Mouse (Mus musculus): ENCODE measurements around the gene Mblac1.
A peak's percentile ranks its signal among the peaks of the same experiment; 100 is the strongest.

The Mblac1 gene

DNA sequence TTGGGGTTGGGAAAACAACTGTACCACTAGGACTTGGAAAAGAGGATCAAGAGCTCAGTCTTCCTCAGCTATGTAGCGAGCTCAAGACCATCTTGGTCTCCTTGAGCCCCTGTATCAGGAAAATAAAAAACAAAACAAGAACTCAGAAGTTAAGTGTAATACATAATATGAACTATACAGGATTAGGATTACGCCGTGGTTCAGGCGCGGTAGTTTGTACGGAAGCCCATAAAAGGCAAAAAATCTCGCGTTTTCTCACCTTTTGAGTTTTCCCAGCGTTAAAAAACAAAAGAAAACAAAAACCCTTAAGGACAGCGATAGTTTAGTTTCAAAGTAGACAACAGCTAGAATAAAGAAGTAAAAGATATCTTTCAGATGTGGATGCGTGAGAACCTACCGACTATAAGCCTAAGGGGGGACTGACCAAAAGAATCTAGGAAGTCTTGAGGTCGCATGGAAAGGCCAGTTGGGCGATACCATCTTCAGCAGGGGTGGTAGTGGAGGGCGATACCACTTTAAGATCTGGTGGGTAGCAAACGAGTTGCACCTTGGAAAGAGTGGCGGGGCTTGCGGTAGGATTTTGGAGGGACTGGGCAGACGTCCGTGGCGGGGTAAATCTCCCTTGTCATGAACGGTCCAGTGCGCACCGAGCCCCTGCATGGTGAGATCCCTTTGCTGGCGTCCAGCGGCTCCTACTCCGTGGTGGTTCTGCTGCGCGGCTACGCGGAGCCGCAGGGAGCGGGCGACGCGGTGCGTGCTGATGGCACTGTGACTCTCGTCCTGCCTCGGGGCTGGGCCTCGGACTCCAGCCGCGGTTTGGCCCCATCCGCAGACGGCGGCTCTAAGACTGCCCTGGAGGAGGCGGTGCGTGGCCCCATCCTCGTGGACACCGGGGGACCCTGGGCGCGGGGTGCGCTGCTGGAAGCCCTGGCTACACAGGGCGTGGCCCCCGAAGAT lies at the start of gene Mblac1:
Mblac1 (plus strand) TSS at position 544 of the 957 bp plus-strand sequence.
- peak; percentile 94 for DNase-seq (ENCODE audit: low spot score)

DNA sequence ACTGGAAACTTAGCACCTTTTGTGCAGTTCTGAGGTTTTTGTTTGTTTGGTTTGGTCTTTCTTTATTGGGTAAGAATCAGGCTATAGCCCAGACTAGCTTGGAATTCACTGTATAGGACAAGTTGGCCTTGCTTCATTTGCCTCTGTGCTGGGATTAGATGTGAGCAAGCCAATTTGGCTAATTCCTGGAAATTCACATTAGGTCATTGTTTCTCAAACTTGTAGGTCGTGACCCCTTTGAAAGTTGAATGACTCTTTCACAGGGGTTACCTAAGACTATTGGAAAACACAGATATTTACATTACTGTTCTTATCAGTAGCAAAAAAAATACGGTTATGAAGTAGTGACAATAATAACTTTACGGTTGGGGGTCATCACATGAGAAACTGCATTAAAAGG lies 39.7 kb upstream of the Mblac1 start:
- no peak for DNase-seq (ENCODE audit: low spot score)

DNA sequence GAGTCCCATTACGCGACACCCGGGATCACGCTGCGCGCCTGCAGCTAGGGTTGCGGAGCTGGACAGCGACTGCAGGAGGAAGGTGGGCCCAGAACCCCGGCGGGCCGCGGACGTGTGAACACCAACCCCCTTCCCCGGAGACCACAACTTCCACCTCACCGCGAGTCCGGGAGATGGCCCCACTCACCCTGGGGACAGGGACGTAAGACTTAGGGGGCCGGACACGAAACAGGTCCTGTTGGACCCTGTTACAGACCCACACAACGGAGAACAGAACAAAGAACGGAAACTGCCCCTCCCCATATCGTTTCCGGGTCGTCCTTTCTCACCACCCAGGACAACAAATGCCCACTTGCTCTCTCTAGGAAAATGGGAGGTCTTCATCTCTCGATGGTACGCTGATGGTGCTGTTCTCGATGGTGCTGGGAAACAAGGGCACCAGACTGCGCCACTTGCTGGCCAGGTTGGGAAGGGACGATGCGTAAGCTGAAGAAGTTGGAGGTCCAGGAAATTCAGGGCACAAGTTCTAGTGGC lies 38.6 kb upstream of the Mblac1 start, which contains the start of gene Zfp113:
Zfp113 (minus strand) TSS at position 302 of the 534 bp plus-strand sequence.
- DNase-seq (ENCODE audit: low spot score) = peak; percentile 98

DNA sequence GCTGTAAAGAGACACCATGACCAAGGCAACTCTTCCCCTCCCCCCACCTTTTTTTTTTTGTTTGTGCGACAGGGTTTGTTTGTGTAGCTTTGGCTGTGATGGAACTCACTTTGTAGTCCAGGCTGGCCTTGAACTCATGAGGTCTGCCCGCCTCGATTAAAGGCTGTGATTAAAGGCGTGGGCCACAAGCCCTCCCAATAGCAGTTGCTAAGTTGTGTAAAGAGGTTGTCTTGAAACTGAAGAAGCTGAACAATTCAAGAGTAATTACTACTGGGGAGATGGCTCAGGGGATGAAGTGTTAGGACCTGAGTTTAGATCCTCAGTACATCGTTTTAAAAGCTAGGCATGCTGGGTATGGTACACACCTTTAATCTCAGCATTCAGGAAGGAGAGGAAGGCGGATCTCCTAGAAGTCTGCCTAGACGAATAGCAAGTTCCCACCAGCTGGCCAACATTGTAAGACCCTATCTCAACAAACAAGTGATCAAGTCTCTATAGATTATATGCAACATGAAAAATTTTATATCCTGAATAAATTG lies 33.8 kb upstream of the Mblac1 start:
- no peak for DNase-seq (ENCODE audit: low spot score)

DNA sequence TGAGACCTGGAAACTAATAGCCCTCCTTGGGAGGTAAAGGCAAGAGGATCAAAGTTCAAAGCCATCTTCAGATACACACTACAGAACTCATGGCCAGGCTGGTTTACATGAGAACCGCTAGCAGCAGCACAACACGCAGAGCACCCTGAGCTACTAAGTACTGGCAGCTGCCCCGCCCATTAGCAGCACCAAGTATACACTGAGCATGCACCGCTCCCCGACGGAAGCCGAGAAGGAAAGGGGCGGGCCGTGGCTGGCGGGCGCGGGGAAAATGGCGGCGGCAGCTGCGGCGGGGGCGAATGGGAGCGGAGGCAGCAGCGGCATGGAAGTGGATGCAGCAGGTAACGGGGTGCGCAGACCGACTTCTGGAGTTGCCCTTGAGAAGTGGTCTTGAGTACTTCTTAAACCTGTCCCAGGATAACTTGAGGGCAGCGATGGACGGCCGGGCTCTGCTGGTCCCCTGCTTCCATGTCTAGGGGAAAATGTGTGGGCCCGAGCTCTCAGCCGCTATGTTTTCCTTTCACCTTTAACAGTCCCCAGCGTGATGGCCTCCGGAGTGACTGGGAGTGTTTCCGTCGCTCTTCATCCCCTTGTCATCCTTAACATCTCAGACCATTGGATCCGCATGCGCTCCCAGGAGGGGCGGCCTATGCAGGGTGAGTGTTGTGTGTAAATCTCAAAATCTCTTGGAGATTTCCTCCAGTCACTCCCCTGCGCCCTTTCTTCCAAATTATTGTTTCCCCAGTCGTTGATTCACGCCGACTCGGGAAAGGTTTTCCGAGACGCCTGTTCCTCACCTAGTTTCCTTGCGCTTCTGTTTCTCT lies 33.1 kb upstream of the Mblac1 start, which contains the start of gene Cops6:
Cops6 (plus strand) TSS at position 230 of the 824 bp plus-strand sequence.
- peak; percentile 94 for DNase-seq (ENCODE audit: low spot score)

DNA sequence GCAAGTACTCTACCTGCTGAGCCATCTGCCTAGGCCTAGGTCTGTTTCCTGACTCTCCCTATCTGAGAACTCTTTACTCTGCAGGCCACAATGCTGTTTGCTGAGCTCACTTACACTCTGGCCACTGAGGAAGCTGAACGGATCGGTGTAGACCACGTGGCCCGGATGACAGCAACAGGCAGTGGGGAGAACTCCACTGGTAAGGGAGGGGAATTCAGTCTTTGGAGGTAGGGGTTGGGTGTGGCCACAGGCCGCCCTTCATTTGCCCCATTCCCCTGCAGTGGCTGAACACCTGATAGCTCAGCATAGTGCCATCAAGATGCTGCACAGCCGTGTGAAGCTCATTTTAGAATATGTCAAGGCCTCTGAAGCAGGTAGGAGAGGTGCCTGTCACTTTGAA lies 31.1 kb upstream of the Mblac1 start:
- no peak for DNase-seq (ENCODE audit: low spot score)

DNA sequence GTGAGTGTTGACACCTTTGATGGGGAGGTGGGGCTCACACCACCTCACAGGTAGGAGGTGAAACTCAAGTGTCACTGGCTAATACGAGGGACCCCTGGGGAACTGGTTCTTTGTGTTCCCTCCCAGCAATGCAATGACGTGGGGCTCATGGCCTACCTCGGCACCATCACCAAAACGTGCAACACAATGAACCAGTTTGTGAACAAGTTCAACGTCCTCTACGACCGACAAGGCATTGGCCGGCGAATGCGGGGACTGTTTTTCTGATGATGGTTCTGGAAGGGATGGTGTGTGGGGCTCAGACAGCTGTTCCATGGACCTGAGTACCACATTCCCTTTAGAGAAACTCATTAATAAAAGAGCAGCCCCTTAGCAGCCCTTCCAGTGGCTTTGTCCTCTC lies 30.5 kb upstream of the Mblac1 start:
- DNase-seq (ENCODE audit: low spot score) = no peak

DNA sequence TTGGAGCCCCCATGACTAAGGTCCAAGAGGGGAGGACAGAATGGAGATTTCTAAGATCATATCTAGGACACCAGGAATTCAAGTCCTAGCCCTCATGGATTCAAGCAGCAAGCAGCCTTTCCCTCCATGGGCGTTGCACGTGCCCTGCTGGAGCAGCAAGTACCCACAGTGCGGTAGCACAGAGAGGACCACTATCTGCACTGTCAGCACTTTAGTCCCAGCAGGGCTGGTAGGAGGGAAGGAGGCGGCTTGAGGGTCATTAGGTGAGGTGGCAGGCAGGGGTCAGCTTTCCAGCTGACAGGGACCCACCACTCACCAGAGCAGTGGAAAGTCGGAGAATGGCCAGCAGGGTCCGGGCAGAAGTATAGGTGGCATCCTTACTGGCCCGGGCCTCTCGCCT lies 28.5 kb upstream of the Mblac1 start:
- DNase-seq (ENCODE audit: low spot score) = no peak

DNA sequence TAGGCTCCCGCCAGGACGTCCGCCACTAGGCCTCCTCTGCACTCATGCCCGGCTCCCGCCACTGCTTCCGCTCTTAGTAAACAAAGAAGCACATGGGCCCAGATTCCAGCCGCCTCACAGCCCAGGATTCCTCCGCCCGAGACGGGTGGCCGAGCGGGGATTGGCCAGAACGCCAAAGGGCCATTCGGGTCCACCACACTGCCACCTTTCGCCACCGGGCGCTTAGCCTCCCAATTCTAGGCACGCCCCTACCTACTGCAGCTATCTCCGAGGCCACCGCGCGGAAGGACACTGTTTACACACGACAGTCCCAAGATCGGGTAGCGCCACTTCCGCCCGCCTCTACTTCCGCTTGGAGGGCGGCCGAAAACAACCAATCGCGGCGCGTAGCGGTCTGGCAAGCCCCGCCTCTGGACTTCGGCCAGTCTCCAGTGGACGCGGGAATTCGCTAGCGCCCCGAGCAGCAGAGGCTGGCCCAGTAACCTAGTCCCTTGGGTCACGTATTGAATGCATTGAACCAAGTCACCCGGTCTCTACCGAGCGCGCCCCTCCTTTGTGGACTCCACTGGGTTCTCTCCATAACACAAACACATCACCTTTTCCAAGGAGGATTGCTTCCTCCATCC lies 23.1 kb upstream of the Mblac1 start:
- peak; percentile 98 for DNase-seq (ENCODE audit: low spot score)

DNA sequence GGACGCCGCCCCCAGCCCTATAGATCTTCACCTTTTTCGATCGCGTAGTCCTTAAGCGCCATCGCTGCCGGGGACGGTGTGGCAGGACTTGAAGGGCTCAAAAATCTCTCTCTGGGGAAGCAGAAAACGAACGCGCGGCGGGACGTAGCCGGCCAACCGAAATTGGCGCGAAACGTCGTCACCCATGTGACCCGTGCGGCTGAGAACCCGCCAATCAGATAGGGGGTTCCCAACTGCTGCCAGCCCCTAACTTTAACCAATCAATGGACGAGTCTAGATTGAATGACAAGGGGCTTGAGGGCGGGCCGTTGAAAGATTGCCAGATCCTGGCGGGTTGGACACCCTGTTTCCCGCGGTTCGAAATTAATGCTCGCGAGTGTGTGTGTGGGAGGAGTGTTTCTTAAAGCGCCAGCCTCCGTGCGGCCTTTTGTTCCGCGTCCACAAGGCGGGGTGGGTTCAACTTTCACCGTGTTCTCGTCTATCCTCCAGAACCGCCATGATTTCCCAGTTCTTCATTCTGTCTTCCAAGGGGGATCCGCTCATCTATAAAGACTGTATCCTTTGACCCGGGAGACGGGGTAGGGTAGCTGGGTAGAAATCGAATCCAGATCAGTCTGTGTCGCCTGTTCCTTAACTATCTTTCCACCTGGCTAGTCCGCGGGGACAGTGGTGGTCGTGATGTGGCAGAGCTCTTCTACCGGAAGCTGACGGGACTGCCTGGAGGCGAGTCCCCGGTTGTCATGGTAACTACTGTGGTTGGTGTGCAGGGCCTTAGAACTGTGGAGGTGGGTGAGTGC lies 22.2 kb upstream of the Mblac1 start, which contains the start of the genes Ap4m1 and Mcm7:
Ap4m1 (plus strand) TSS at position 308 of the 797 bp plus-strand sequence.
Mcm7 (minus strand) TSS at position 728 of the 797 bp plus-strand sequence.
- peak; percentile 98 for DNase-seq (ENCODE audit: low spot score)

DNA sequence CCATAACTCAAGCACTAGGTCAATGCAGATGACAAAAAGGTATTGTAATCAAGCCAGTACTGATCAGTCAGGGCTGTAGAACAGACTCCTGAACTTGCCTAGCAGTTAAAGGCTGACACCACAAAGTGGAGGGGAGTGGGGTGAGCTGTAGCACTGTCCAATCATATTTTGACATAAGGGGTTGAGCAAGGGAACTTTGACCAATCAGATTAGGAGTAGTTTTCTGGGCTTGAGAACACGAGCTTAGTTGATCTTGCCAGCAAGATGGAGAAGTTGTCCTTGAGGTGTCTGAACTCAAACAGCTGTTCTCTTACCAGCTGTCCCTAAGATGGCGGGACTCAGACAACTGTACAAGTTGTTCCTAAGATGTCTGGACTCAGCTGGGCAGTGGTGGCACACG lies 20.9 kb upstream of the Mblac1 start:
- no peak for DNase-seq (ENCODE audit: low spot score)

DNA sequence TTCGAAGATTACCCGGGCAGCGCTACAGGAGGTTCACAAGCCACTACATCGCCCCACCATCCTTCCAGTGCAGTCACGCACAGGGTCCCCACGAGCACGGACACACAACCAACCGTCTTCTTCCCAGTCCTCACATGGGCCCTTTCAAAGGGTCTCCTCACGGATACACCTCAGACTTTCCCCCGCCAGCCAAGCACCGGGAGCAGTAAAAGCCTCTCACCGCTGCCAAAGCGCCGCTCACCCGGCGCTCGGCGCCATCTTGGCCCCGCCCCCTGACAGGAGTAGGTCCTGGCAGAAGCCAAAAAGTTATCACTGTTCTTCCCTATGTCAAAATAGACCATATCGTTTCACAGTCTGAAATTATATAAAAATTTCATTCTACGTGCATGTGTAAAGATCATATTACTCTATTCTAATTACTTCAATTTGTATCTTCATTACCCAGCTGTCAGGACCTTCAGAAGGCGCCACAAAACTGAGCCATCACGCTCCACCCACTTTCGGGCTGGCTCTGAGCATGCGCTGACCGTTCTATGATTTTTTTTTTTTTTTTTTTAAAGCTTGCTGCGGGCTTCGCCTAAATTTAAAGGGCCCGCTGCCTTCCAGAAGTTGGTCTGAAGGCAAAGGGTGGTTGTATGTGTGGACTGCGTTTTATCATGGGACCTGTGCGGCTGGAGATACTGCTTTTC lies 7.0 kb upstream of the Mblac1 start, which contains the start of the genes Taf6 and Cnpy4:
Taf6 (minus strand) TSS at position 502 of the 689 bp plus-strand sequence.
Cnpy4 (plus strand) TSS at position 536 of the 689 bp plus-strand sequence.
- DNase-seq (ENCODE audit: low spot score) = peak; percentile 91

DNA sequence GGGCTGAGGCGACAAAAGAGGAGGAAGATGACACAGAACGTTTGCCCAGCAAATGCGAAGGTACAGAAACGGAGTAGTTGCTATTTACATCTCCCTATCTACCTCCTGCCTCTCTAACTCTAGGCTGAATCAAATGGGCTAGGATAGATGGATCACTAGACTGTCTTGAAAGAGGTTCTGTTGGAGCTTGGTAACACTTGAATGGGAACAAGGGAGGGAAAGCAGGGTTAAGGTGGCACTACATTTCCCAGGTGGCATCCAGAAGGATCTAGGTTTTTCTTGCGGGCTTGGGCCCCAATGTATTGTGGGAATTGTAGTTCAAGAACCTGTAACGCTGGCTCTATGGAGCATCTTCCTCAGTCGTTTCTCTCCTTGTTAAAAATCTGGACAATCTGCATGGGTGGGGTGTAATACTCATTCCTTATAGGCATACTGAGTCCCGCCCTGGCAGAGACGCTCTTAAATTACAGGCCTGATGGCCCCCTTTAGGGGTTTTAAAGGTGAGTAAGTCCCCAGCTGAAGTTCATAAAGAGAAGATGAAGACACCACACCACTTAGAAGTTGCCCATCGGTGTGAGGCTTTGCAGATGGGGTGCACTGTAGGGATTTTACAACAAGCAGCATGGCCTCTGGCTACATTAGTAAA lies 6.3 kb upstream of the Mblac1 start:
- DNase-seq (ENCODE audit: low spot score) = peak; percentile 90

DNA sequence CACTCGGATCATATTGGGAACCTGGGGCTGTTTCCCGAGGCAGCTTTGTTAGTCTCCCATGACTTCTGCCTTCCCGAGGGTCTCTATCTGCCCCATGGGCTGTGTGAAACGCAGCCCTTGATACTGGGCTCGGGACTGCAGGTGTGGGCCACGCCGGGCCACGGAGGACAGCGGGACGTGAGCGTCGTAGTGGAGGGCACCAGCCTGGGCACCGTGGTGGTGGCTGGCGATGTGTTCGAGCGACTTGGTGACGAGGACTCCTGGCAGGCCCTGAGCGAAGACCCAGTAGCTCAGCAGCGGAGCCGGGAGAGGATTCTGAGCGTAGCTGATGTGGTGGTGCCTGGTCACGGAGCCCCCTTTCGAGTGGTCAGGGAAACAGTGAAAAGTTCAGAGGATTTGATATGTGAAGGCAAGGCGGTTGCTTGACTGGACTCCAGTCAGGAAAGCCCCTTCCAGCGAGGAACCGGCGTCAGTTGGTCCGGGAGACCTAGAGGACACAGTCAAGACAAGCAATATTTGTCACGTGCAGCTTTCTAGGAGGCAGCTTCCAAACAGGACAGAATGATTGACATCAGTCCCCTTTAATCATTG lies 736 bp downstream of the Mblac1 start:
- DNase-seq (ENCODE audit: low spot score) = peak; percentile 65

DNA sequence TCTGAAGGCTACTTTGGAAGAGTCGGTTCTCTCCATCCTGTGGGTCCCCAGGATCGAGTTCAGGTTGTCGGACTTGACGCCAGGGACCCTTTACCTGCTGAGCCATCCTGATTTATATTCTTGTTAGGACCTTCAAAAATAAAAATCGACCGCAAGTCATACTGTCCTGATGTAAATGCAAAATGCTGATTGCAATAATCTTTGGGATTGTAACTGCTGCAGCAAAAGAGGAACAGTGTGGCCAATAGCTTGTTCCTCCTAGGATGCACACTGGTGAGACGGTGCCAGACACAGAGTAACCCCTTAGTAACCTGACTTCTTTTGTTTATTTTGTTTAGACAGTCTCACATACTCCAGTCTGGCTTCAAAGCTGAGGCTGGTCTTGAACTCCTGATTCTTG lies 1.3 kb downstream of the Mblac1 start:
- no peak for DNase-seq (ENCODE audit: low spot score)

DNA sequence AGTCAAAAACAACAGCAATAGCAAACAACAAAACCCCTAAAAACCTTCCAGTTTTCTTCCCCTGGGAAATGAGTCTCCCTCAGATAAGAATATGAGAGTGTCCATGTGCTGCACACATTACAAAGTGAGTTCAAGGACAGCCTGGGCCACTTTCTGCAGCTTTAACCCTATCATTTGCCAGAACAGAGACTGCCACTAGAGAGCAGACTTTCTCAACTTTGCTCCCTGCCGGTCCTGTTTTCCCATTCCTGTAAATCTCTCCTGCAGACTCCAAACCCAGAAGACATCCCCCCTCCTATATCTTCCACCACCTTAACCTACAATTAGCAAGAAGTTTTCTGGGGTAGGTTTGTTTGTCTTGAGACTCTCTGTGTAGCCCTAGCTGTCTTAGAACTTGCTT lies 5.5 kb downstream of the Mblac1 start:
- DNase-seq (ENCODE audit: low spot score) = peak; percentile 28

DNA sequence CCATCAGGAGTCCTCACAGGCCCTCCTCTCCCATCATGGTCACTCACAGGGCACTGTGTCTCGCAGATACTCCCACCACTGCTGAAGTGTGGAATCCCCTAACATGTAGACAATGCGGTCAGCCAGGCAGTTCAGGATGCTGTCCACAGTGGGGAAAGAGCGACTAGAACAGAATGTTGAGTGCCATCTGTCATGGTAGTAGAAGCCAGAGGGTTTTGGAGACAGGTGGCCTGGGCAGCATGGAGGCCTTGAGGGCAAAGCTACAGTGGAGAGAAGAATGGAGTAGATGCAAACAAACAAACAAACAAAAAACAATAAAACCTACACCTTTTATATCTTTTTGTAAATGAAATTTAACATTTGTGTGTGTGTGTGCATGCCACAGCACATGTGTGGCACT lies 8.0 kb downstream of the Mblac1 start:
- no peak for DNase-seq (ENCODE audit: low spot score)

DNA sequence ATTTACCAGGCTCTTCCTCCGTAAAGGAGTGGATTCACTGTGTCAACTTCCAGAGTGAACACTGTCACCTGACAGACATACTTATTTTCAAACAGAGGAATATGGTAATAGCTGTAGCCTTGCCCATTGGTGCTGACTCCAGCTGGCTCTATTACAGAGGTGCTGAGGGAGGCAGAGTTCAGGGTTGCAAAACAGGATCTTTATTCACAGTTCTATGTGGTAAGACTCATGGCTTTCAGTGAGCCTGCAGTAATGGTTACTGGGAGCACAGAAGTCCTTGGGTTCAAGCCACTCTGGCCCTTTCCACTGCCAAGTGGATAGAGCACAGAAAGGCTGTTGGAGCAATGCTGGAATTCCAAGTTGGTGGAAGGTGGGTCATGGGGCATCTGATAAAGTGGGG lies 13.1 kb downstream of the Mblac1 start:
- DNase-seq (ENCODE audit: low spot score) = no peak

DNA sequence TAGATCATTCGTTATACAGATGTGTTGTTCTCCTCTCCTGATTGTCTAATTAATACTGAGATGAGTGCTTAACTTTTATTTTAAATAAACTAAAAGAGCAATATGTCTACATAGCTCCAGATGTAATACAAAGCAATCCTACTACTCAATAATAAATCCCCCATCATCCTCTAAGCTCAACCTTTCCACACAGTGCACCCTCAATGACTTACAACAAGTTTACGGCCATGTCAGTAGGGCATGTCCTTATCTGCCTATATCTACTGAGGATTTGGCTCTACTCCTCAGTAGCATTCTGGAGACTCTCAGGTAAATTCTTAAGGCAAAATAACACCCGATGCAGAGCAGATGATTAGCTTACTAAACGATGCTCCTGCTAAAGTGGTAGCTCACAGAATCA lies 13.8 kb downstream of the Mblac1 start:
- DNase-seq (ENCODE audit: low spot score) = no peak
